Mouse (Mus musculus) adrenal gland, postnatal 25 days (tissue): ENCODE results near the gene Efhc1. TPM values are rescaled to one million over a fixed set of nuclear protein-coding genes. Genes with fewer than 3 reads are reported as not detected.

Experiments used
- DNase-seq: peaks from one replicate; pipeline ENCODE4 v3.0.0; 2021; ENCODE audit warnings: mixed read lengths
- total RNA-seq: library from RNA; stranded (reverse); gene quantifications from 2 replicates; pipeline ENCODE4 v1.2.3, GENCODE M21; 2021

Gene Efhc1
- total RNA-seq, 1 experiment from 2014 or later = 4.3 TPM

GRCm38 (mm10) chr1:20951799-20952198 is 373 bp downstream of the Efhc1 start:
- DNase-seq = no peak

- DNase-seq = no peak
Measured at GRCm38 (mm10) chr1:20954876-20955275, 3.5 kb downstream of the Efhc1 start.

- DNase-seq = no peak
Measured at GRCm38 (mm10) chr1:20969642-20970041, 18.2 kb downstream of the Efhc1 start.

- DNase-seq = no peak
Measured at GRCm38 (mm10) chr1:20973389-20973788, 22.0 kb downstream of the Efhc1 start.

- no peak for DNase-seq
Measured at GRCm38 (mm10) chr1:20974341-20975135, 23.1 kb downstream of the Efhc1 start.

GRCm38 (mm10) chr1:20980553-20980952 is 29.1 kb downstream of the Efhc1 start:
- DNase-seq = no peak

GRCm38 (mm10) chr1:20981764-20982163 is 30.3 kb downstream of the Efhc1 start:
- DNase-seq = no peak

- no peak for DNase-seq
Measured at GRCm38 (mm10) chr1:20984103-20984502, 32.7 kb downstream of the Efhc1 start.

GRCm38 (mm10) chr1:20984582-20984981 is 33.2 kb downstream of the Efhc1 start:
- no peak for DNase-seq

- DNase-seq = no peak
Measured at GRCm38 (mm10) chr1:20986378-20987056, 35.1 kb downstream of the Efhc1 start.

GRCm38 (mm10) chr1:20989461-20990083 is 38.1 kb downstream of the Efhc1 start:
- no peak for DNase-seq

- no peak for DNase-seq
Measured at GRCm38 (mm10) chr1:20993690-20994089, 42.3 kb downstream of the Efhc1 start.

- no peak for DNase-seq
Measured at GRCm38 (mm10) chr1:20994338-20994737, 42.9 kb downstream of the Efhc1 start.

- no peak for DNase-seq
Measured at GRCm38 (mm10) chr1:20995331-20995986, 44.0 kb downstream of the Efhc1 start.

GRCm38 (mm10) chr1:20996603-20997327 is 45.3 kb downstream of the Efhc1 start:
- DNase-seq = no peak

- DNase-seq = no peak
Measured at GRCm38 (mm10) chr1:20997328-20997689, 45.9 kb downstream of the Efhc1 start.

- no peak for DNase-seq
Measured at GRCm38 (mm10) chr1:20997881-20998389, 46.5 kb downstream of the Efhc1 start.

- DNase-seq = no peak
Measured at GRCm38 (mm10) chr1:21002246-21003142, 51.1 kb downstream of the Efhc1 start.

- DNase-seq = no peak
Measured at GRCm38 (mm10) chr1:21004596-21004995, 53.2 kb downstream of the Efhc1 start.

- no peak for DNase-seq
Measured at GRCm38 (mm10) chr1:21006775-21007174, 55.3 kb downstream of the Efhc1 start.
